Mouse (Mus musculus) embryonic stem cell, embryonic (primary cell): ENCODE data around the gene Grsf1.

Experiments
- CTCF ChIA-PET, 4 experiments: fragments of 300-600 bp in 2 of 4; fragments of 350-600 bp in 2 of 4; sonication (Branson Sonifier 250); formaldehyde crosslinking; loops; one replicate each; lab custom pipeline; 2022; ENCODE audit warnings: inconsistent platforms in 2 of 4; lab: Charles Lee
- POLR2A ChIA-PET, 4 experiments: fragments of 300-600 bp in 2 of 4; fragments of 350-600 bp in 2 of 4; sonication (Branson Sonifier 250); formaldehyde crosslinking; loops; one replicate each; lab custom pipeline; 2022; ENCODE audit warnings: antibody characterized with exemption in 4 of 4, inconsistent platforms in 1 of 4; lab: Charles Lee

The Grsf1 gene

DNA sequence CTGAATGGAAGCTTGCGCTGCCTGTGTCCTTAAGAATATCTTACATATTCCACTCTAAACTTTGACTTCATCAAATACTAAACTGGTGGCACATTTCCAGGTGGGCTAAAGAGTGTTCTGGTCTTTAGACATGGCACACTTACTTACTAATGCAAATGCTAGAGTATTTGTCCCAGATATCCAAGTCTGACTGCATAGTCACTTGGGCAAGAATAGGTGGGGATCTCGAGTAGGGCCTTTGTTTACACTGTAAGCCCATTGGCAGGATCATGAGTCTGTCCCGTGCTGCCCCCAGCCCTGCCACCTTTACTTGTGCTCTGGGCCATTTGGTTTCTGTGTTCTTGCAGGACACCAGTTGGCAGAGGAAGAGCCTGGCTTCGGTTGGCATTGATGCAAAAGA, 59.0 kb downstream of the Grsf1 start:
- ChIA-PET CTCF (interaction anchor here in 1 of 4 experiments (0.6 kb wide), 1 partner anchor 79 kb away, joined by 3 read pairs; no protein-coding TSS in a partner anchor), POLR2A (interaction anchor here in 2 of 4 experiments (0.6 to 1.5 kb wide), 2 partner anchors 10 to 15 kb away, joined by 3 read pairs; no protein-coding TSS in a partner anchor)

DNA sequence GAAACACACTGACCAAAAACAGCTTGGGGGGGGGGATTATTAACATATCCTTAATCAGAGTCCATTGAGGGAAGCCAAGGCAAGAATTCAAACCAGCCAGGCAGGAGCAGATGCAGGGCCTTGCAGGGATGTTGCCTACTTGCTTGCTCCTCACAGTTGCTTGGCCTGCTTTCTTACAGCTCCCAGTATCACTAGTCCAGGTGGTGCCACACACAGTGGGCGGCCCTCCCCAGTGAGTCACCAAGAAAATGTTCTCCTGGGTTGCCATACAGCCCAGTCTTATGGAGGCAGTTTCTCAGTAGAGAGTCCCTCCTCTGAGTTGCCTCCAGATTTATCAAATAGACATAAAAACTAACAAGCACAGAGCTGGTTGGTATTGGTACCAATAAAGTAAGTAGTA, 61.8 kb downstream of the Grsf1 start:
- ChIA-PET POLR2A (interaction anchor here in 3 of 4 experiments (0.7 to 1.7 kb wide), 7 partner anchors 15 to 106 kb away, joined by 3 to 6 read pairs (median 4); partner anchors contain the start of gene Mob1b (in 1 of the 3)), CTCF (interaction anchor here in 1 of 4 experiments (0.7 kb wide), 1 partner anchor 53 kb away, joined by 3 read pairs; no protein-coding TSS in a partner anchor)
